Mouse (Mus musculus) lung, postnatal 4 days (tissue): Measurements from ENCODE around the gene Cldn13.
"Not testable (repeated sequence)": the region's sequence is repeated elsewhere in the genome, so short reads cannot be mapped to it uniquely, and the experiment has no call there.

Experiments
- DNase-seq, 2 experiments: peaks; one replicate each; pipeline ENCODE4 v3.0.0; 2021

The Cldn13 gene

DNA sequence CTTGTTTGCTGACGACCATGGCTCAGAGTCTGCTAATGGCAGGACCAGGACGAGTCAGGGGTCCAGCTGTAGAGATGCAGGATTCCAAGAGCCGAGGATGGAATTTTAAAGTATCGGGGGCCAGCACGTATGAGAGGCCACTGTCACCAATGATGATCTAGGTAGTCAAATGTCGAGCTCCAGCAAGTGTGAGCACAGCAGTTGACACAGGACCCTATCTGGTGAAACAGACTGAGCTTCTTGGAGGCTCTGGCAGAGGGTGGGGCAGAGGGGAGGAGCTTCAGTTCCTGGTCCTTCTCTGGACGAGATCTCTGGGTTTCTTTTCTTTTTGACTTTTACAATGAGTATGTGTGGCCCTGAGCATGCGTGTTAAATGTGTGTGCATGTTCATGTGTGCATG, at the start of gene Cldn13:
TSS of gene Cldn13 (minus strand) at position 216 of the 400 bp plus-strand sequence.
- DNase-seq: no peak

DNA sequence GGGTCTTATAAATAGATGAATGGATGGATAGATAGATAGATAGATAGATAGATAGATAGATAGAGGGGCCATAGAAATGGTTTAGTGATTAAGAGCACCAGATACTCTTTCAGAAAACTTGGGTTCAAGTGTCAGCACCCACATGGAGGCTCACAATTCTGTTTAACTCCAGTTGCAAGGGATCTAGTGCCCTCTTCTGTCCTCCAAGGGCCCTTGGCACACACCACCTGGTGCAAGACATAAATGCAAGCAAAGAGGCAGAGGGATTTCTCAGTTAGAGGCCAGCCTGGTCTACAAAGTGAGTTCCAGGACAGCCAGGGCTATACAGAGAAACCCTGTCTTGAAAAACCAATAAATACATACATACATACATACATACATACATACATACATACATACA, 49.3 kb upstream of the Cldn13 start:
- DNase-seq: not testable (repeated sequence)

DNA sequence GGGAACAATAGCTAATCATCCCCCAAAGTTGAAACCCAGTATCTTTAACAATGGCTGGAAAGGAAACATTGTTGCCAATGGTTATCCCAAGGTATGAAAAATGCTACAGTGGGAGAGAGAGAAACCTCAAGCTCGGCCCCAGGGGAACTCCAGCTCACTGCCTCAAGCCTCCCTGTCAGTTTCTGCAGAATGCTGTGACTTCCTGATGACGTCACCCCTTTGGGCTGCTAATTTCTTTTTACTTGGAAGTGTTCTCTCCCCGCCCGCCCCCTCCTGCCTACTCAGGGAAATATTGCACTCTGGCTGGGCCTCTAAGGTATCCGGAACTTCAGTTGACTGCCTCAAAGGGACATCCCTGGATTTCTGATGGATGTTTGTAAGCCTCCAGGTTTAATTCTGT, 48.2 kb upstream of the Cldn13 start:
- DNase-seq: peak; percentile 74 to 77

GRCm38 (mm10) chr5:134961519-134961918, 46.2 kb upstream of the Cldn13 start:
- DNase-seq: no peak

DNA sequence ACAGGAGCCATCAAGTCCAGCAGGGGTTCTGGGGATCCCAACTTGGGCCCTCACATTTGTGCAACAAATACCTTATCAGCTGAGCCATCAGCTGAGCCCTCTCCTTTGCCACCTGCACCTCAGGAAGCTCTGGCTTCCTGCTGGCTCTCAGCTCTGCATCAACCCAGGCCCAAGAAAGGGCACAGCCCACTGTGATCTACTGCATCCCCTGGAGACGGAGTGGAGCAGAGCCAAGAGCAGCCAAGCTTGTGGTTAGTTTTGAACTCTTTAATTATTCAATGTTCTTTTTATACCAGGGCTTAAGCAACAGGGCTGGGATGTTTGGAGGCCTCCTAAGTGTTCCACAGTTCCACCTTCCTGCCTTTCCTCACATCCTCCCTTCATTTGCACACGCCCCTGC, 45.1 kb upstream of the Cldn13 start:
- no peak for DNase-seq

DNA sequence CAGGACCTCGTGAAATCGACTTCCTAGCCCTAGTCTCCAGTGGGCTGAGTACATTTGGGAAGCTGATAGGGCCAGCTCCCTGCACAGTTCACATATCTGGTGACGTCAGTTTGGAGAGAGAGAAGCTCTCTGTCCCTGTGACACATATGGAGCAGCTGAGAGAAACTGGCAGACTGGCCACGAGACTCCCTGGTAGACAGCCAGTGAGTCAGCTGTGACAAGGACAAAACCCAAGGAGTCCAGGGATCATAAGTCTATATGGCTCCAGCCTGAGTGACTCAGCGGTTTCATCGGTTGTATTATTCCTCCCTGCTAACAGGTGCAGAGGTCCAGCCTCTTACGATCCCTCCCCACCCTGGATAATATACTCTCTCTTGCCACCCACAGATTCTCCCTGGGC, 43.8 kb upstream of the Cldn13 start:
- DNase-seq: no peak

DNA sequence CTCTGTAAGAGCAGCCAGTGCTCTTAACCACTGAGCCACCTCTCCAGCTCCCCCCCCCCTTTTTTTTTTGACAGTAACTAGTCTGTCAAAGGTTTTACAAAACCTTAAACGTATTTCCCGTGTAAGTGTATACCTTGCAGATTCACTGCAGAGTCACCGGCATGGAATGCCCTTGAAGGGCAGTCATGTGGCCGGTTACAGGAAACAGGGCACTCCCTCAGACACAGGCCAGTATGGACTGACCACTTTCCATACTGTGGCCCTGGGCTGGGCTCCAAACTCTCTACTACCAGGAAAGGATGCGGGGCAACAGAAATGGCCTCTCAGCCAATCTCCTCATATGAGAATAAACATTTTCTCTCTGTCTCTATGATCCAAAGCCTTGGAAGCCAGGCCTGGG, 40.2 kb upstream of the Cldn13 start:
- DNase-seq: peak in 1 of 2 experiments; percentile 60

- DNase-seq: peak; percentile 74 to 83
These were observed 35.9 kb upstream of the Cldn13 start for GRCm38 (mm10) chr5:134951053-134951884.

DNA sequence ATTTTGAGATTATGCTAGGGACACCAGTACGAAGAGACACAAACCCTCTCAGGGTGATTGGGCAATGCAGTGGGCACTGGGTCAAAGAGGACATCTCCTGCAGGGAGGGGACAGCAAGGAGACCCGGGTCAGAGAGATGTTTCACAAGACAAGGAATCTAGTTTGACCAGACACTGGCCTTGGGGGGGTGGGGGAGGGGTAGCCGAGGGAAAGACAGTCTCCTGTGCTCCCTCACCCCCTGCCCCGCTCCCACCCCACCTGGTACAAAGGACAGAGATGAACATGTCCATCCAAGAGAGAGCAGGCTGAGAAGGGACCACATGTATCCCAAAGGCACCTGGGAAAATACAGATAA, 32.7 kb upstream of the Cldn13 start:
- DNase-seq: no peak

DNA sequence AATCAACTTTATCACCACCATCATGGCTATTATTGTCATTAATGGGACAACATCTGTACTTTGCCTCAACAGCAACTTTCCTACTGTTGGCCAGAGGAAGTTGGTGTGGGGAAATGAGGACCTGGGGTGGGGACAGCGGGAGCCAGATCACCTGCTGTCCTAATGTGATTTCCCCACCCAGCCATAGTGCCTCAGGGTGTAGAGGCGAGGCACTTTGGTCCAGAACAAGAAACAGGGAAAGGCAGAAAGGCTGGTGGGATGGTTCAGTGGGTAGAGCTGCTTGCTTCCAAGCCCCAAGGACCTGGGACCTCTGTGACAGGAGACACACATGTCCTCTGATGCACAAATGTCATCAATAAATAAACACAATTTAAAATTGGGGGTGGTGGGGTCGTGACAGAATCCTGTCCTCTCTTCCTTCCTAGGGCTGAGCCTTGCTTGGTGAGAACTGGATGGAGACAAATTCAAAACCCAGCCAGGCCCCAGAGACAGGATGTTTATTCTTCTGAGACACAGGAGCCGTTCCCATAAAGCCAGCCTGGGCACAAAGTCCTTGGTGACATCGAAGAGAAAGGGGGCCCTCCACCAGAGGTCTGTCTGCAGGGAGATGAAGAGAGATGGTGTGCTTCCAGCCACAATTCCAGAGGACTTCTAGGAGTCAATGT, 32.2 kb upstream of the Cldn13 start:
- peak; percentile 53 to 57 for DNase-seq

DNA sequence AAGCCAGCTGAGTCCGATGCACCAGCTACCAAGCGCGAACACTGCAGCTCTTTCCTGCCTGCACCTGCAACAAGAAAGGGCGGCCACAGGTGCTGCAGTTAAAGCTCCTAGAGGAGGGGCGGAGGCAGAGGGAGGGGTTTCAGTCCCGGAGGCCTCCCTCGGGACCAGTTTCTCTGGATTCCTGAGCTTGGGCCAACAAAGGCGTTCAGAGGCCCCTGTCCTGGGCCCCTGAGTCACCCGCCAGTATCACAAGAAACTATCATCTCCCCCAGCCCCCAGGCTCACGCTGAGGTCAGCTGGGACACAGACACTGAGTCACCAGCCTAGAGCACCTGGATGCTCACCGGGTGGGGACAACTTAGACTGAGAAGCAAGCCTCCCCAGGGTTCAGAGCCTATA, 31.5 kb upstream of the Cldn13 start, which contains the start of gene Cldn4:
TSS of gene Cldn4 (minus strand) at position 78 of the 399 bp plus-strand sequence.
- peak; percentile 69 to 82 for DNase-seq

GRCm38 (mm10) chr5:134946063-134946856, 30.9 kb upstream of the Cldn13 start:
- no peak for DNase-seq

DNA sequence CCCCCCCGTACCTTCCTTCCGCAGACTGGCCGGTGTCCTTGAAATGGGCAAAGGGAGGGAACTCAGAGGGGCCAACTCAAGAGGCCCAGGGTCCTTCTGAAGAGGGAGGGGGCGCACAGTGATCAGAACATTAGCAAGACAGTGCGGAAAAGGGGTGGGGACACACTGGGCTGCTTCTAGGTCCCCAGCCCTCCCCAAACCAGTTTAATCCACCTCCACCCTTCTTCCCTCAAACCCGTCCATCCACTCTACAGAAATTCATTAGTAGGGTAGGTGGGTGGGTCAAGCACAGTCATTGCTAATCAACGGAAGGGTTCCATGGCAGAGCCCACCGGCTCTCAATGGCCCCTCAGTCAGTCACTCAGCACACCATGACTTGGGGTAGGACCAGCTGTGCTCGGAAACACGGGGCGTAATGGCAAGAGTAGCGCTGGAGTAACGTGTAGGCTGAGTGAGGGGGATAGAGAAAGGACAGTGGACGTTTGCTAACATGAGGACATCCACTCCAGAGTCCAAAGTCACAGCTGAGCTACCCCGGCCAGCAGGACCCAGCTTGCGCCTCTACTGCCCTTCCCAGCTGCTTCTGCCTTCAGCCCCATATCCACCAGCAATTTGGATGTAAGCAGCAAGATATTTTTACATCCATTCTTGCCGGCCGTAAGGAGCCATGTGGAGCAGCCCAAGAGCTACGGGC, 30.1 kb upstream of the Cldn13 start:
- DNase-seq: no peak

- no peak for DNase-seq
These were observed 28.9 kb upstream of the Cldn13 start for GRCm38 (mm10) chr5:134944179-134944578.

DNA sequence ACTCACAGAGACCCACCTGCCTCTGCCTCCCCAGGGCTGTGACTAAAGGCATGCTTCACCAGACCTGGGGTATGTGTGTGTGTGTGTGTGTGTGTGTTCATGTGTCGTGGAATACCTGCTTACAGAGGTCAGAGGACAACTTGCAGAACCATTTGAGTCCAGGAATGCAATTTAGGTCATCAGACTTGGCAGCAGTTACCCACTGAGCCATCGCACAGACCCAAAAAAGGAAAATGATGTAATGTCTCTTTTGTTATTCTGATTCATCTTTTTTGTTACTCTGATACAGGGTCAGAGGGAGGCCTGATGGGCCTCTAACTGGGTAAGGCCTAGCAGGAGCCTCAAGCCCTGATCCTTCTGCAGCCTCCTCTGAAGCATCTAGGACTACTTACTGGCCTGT, 27.4 kb upstream of the Cldn13 start:
- no peak for DNase-seq

- no peak for DNase-seq
These were observed 26.3 kb upstream of the Cldn13 start for GRCm38 (mm10) chr5:134941472-134942209.

GRCm38 (mm10) chr5:134939554-134939953, 24.2 kb upstream of the Cldn13 start:
- not testable (repeated sequence) for DNase-seq

DNA sequence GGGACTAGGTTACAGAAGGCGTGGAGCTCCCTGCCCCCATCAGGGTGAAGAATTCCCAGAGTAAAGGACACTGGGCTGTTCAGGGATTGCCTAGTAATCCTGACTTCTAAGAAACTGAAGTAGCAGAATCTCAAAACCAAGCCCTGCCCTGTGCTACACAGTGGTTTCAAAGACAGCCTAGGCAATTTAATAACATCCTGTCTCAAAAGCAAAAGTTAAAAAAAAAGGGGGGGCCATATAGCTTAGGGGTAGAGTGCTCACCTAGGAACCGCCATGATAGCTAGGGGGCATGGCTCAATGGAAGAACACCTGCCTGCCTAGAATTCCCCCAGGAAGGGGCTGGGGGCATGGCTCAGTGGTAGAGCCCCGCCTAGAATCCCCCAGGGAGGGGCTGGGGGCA, 23.7 kb upstream of the Cldn13 start:
- no peak for DNase-seq

GRCm38 (mm10) chr5:134936626-134937185, 21.4 kb upstream of the Cldn13 start:
- no peak for DNase-seq

- DNase-seq: no peak
These were observed 20.7 kb upstream of the Cldn13 start for GRCm38 (mm10) chr5:134936051-134936450.

DNA sequence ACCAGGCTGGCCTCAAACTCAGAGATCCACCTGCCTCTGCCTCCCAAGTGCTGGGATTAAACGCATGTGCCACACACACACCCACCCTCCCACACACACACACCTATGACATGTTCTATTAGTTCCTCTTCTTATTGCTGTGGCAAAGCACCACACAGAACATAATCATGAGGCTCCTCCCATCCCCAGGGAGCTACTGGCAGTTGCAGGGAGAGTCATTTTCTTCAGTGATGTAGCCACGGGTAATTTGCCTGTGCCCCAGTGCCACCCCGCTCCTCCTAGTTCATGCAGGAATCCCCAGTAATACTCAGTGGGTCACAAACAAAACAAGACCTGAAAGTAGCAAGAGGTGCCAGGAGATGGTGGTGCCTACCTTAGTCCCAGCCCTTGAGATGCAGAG, 19.3 kb upstream of the Cldn13 start:
- DNase-seq: no peak

DNA sequence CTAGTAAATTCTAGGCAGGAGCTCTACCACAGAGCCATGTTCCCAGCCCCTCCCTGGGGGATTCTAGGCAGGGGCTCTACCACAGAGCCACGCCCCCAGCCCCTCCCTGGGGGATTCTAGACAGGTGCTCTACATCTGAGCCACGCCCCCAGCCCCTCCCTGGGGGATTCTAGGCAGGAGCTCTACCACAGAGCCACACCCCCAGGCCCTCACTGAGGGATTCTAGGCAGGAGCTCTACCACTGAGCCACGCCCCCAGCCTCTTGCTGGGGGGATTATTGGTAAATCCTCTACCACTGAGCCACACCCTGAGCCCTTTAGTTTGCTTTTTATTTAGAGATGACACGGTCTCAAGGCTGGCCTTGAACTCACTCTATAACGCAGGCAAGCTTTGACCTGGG, 18.4 kb upstream of the Cldn13 start:
- DNase-seq: not testable (repeated sequence)
